Mouse (Mus musculus): ENCODE results near the gene Gm20517. TPM values are rescaled to one million over a fixed set of nuclear protein-coding genes. Genes with fewer than 3 reads are reported as not detected.

Gene Gm20517
- polyA plus RNA-seq, 1 experiment, result 0.45 TPM

DNA sequence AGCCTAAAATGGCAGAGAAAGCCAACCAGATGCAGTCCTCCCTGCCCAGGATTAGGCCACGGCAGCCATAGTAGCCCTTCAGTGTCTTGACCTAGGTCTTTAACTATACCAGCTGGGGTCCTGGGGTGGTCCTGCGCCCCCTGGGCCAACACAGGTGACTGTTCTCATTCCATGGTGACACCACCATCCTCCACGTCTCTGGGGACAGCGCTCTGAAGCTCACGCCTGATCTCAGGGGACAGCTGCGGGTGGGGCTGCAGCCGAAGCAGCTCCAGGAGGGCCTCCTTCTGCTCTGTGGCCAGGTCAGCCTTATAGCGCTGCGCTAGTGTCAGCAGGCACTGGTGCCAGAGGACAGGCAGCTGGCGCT is 10.0 kb upstream of the Gm20517 start:
- Histone ChIP-seq H3K4me3 (replicated peaks; ENCODE audit: extremely low read depth, low read depth, low read length) (no peak overlapping the region), H3K4me1 (ENCODE audit: control insufficient read depth, insufficient read depth, low read length) (peaks cover 28% of the 10 kb centered on the region)
- TF ChIP-seq POLR2A (IDR thresholded peaks at IDR 0.05; ENCODE audit: borderline replicate concordance, extremely low read depth, low read depth, low read length) (no peak), CTCF (IDR thresholded peaks at IDR 0.05; ENCODE audit: insufficient read depth, low read length) (no peak)
- 91% methylated on average over 10 of the region's 10 CpGs for WGBS
- DNase-seq, result no peak

DNA sequence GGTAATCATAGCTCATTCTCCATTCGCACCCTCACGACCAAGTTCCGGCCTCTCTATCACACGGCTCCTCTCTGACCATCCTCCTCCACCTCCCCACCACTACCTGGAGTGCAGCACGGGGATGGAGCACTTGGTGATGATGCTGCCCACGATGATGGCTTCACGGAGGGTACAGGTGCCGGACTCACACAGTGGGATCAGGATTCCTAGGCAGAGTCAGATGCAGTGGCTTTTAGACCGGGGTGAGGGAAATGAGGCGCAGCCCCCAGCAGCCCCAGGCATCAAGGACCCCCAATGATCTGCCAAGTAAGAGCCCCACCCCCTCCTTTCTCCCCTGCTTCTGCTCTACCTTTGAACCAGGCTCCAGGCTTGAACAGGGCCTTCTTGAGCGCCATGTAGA is 9.1 kb upstream of the Gm20517 start:
- 89% methylated on average over 11 of the region's 11 CpGs for WGBS
- Histone ChIP-seq H3K4me1 (ENCODE audit: control insufficient read depth, insufficient read depth, low read length) (peaks cover 19% of the 10 kb centered on the region), H3K4me3 (replicated peaks; ENCODE audit: extremely low read depth, low read depth, low read length) (no peak overlapping the region)
- no peak for DNase-seq
- no peak for TF ChIP-seq POLR2A (IDR thresholded peaks at IDR 0.05; ENCODE audit: borderline replicate concordance, extremely low read depth, low read depth, low read length)
- no peak for TF ChIP-seq CTCF (IDR thresholded peaks at IDR 0.05; ENCODE audit: insufficient read depth, low read length)

DNA sequence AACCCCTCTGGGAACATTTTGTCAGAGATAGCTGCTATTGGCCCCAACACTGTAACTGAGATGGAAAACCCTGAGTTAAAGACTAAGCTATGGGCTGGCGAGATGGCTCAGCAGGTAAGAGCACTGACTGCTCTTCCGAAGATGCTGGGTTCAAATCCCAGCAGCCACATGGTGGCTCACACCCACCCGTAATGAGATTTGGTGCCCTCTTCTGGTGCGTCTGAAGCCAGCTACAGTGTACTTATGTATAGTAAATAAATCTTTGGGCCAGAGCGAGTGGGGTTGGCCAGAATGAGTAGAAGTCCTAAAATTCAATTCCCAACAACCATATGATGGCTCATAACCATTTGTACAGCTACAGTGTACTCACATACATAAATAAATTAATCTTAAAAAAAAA is 5.2 kb upstream of the Gm20517 start:
- H3K4me3 ChIP-seq (replicated peaks; ENCODE audit: extremely low read depth, low read depth, low read length), result no peak overlapping the region
- WGBS, result 59% methylated on average over 5 of the region's 5 CpGs
- DNase-seq, result no peak
- TF ChIP-seq CTCF (IDR thresholded peaks at IDR 0.05; ENCODE audit: insufficient read depth, low read length), result peak; percentile 30
- no peak for TF ChIP-seq POLR2A (IDR thresholded peaks at IDR 0.05; ENCODE audit: borderline replicate concordance, extremely low read depth, low read depth, low read length)
- H3K4me1 ChIP-seq (ENCODE audit: control insufficient read depth, insufficient read depth, low read length), result peaks cover 2% of the 10 kb centered on the region; the same call in 1 of the 2 replicates

DNA sequence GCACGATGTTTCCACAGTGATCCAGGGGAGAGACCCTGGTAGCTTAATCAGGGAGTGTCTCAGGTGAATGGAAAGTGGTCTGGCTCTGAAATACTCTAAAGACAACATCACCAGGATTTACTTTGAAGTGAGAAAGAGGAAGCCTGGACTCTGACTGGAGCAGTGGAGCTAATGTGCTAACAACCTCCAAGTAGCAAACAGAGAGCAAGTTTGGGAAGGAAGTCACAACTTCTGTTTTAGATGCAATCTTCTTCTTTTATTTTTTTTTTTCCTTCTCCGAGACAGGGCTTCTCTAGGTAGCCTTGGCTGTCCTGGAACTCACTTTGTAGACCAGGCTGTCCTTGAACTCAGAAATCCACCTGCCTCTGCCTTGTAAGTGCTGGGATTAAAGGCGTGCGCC is 2.2 kb upstream of the Gm20517 start:
- TF ChIP-seq POLR2A (IDR thresholded peaks at IDR 0.05; ENCODE audit: borderline replicate concordance, extremely low read depth, low read depth, low read length) (no peak), CTCF (IDR thresholded peaks at IDR 0.05; ENCODE audit: insufficient read depth, low read length) (no peak)
- no peak for DNase-seq
- Histone ChIP-seq H3K4me1 (ENCODE audit: control insufficient read depth, insufficient read depth, low read length) (peaks cover 6% of the 10 kb centered on the region), H3K4me3 (replicated peaks; ENCODE audit: extremely low read depth, low read depth, low read length) (no peak overlapping the region)
- WGBS, result 87% methylated on average over 4 of the region's 4 CpGs

DNA sequence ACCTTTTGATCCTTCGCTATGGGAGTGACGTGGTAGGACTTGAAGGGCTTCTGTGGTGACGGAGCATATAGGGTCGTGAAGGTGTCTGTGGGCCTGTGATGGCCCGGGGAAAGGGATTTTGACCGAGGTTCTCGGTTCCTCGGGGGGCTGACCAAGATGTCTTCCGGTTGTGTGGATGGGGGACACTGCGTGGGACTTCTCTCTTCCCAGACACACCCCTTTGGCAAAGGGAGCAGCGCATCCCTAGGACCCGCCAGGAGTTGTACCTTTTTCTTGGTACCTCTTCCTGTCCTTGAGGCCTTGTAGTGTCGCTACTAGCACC is 233 bp downstream of the Gm20517 start:
- Histone ChIP-seq H3K4me3 (replicated peaks; ENCODE audit: extremely low read depth, low read depth, low read length) (peak overlapping the region; percentile 99), H3K4me1 (ENCODE audit: control insufficient read depth, insufficient read depth, low read length) (peaks cover 6% of the 10 kb centered on the region)
- TF ChIP-seq CTCF (IDR thresholded peaks at IDR 0.05; ENCODE audit: insufficient read depth, low read length), result no peak
- TF ChIP-seq POLR2A (IDR thresholded peaks at IDR 0.05; ENCODE audit: borderline replicate concordance, extremely low read depth, low read depth, low read length), result no peak
- DNase-seq, result no peak
- 1% methylated on average over 13 of the region's 13 CpGs for WGBS

DNA sequence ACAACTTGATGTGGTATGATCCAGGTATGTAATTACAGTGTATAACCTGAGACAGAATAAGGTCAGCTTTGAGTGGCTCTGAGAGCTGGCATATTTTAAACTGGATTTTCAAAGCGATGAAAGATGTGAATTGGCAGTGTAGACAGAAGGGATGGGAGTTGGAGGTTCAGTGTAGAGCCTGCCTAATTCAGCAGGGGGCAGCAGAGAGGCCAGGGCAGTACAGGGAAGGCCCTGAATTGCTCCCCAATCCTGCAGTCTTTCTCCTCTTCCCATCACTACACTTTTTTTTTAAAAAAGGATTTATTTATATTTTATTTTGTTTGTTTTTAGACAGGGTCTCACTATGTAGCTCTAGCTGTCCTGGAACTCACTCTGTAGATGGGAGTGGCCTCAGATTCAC is 2.6 kb downstream of the Gm20517 start:
- TF ChIP-seq CTCF (IDR thresholded peaks at IDR 0.05; ENCODE audit: insufficient read depth, low read length) (peak; percentile 76), POLR2A (IDR thresholded peaks at IDR 0.05; ENCODE audit: borderline replicate concordance, extremely low read depth, low read depth, low read length) (no peak)
- 74% methylated on average over 1 of the region's 1 CpGs for WGBS
- DNase-seq, result peak; percentile 34
- H3K4me3 ChIP-seq (replicated peaks; ENCODE audit: extremely low read depth, low read depth, low read length), result no peak overlapping the region
- H3K4me1 ChIP-seq (ENCODE audit: control insufficient read depth, insufficient read depth, low read length), result peaks cover 6% of the 10 kb centered on the region

DNA sequence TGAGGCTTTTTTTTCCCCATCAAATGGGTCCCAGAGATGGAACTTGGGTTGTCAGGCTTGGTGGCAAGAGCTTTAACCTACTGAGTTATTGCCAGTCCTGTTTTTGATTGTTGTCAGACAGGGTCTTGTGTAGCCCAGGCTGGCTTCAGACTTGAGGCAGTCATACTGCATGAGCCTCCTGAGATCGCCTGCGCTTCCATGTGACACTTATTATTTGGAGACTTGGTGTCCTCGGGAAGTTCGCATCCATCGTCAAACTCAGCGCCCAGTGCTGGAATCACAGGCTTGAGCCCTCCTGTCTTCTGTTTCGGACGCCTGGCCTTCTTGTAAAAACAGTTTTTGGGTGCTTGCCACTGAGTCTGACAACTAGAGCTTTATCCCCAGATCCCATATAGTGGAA is 4.7 kb downstream of the Gm20517 start:
- no peak overlapping the region for H3K4me3 ChIP-seq (replicated peaks; ENCODE audit: extremely low read depth, low read depth, low read length)
- DNase-seq, result no peak
- 90% methylated on average over 8 of the region's 8 CpGs for WGBS
- H3K4me1 ChIP-seq (ENCODE audit: control insufficient read depth, insufficient read depth, low read length), result peaks cover 3% of the 10 kb centered on the region; the same call in 1 of the 2 replicates
- TF ChIP-seq POLR2A (IDR thresholded peaks at IDR 0.05; ENCODE audit: borderline replicate concordance, extremely low read depth, low read depth, low read length) (no peak), CTCF (IDR thresholded peaks at IDR 0.05; ENCODE audit: insufficient read depth, low read length) (no peak)

DNA sequence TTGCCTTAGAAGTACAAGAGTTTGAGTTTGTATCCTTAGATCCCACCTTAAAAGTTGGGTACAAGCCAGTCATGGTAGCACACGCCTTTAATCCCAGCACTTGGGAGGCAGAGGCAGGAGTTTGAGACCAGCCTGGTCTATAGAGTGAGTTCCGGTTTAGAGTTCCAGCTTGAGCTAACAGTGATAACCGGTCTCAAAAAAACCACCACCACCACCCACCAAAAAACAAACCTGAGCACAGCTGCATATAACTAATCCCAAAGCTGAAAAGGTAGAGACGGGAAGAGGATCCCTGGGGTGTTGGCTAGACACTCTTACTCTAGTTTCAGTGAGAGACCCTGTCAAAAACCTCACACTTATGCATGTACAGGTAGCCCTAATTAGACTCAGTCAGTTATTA is 5.3 kb downstream of the Gm20517 start:
- Histone ChIP-seq H3K4me1 (ENCODE audit: control insufficient read depth, insufficient read depth, low read length) (peaks cover 3% of the 10 kb centered on the region; the same call in 1 of the 2 replicates), H3K4me3 (replicated peaks; ENCODE audit: extremely low read depth, low read depth, low read length) (no peak overlapping the region)
- no peak for DNase-seq
- WGBS, result 96% methylated on average over 4 of the region's 4 CpGs
- no peak for TF ChIP-seq POLR2A (IDR thresholded peaks at IDR 0.05; ENCODE audit: borderline replicate concordance, extremely low read depth, low read depth, low read length)
- TF ChIP-seq CTCF (IDR thresholded peaks at IDR 0.05; ENCODE audit: insufficient read depth, low read length), result no peak

DNA sequence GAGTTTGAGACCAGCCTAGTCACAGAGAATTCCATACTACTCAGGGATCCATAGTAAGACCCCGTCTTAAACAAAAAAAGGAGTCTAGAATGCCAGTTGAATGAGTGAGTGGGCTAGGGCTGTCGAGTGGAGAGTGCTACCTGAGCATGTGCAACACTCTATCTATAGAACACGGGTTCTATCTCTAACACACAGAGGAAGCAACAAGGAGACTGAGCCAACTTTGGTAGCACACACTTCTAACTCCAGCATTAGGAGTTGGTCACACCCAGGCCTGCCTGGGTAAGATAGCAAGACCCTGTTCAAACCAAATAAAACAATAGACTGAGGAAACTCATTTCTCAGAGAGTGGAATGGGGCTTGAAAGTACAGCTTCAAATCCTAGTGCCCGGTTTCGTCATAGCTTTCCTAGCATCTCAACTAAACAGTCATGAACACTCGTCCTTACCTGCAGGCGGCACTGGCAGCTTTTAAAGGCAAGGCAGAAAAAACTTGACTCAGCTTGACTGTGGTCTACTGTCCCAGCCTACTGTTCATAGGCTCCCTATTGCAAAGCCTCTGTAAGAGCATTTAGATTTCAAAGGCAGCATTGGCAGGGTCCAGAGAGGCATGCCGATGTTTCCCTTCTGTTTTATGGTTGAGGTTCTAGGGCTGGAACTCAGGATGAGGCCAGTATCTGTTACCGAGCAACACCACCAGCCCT is 6.4 kb downstream of the Gm20517 start:
- H3K4me1 ChIP-seq (ENCODE audit: control insufficient read depth, insufficient read depth, low read length), result no peaks in the 10 kb centered on the region
- no peak overlapping the region for H3K4me3 ChIP-seq (replicated peaks; ENCODE audit: extremely low read depth, low read depth, low read length)
- no peak for TF ChIP-seq CTCF (IDR thresholded peaks at IDR 0.05; ENCODE audit: insufficient read depth, low read length)
- no peak for TF ChIP-seq POLR2A (IDR thresholded peaks at IDR 0.05; ENCODE audit: borderline replicate concordance, extremely low read depth, low read depth, low read length)
- DNase-seq, result no peak
- WGBS, result 87% methylated on average over 9 of the region's 9 CpGs

DNA sequence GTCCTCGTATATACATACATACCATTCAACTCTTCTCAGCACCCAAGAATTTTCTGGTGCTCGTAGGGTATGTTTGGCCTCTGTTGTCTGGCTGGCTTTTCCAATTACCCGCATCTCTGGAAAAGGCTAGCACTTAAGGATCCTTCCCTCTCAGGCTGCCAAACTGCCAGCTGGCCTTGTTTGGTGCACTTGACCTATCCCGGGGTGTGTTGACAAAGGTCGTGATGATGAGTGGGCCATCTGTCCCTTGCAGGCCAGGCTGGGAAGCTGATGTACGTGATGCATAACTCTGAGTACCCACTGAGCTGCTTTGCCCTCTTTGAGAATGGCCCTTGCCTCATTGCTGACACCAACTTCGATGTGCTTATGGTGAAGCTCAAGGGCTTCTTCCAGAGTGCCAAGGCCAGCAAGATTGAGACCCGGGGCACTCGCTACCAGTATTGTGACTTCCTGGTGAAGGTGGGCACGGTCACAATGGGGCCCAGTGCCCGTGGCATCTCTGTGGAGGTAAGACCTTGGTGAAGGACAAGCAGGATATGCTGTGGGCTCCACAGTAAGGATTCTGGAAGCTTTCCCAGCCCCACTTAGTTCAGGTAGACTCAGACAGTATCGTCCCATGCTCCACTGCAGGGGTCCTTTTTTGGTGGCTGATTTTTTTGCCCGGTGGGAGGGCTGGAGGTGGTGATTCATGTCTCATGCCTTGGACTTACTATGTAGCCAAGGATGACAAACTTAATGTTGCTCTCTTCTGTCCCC is 7.3 kb downstream of the Gm20517 start:
- 85% methylated on average over 13 of the region's 13 CpGs for WGBS
- no peaks in the 10 kb centered on the region for H3K4me1 ChIP-seq (ENCODE audit: control insufficient read depth, insufficient read depth, low read length)
- no peak overlapping the region for H3K4me3 ChIP-seq (replicated peaks; ENCODE audit: extremely low read depth, low read depth, low read length)
- TF ChIP-seq POLR2A (IDR thresholded peaks at IDR 0.05; ENCODE audit: borderline replicate concordance, extremely low read depth, low read depth, low read length) (no peak), CTCF (IDR thresholded peaks at IDR 0.05; ENCODE audit: insufficient read depth, low read length) (no peak)
- no peak for DNase-seq
